In genomic region chr9:48532730-48533129, GRCm38 (mm10) we compare ENCODE assay signal across 18 mouse cellular contexts. TPM values are rescaled to one million over a fixed set of nuclear protein-coding genes. Genes with fewer than 3 reads are reported as not detected.
DNase-seq lines count a peak whose midpoint lies in the region; TF ChIP-seq lines count a peak whose summit lies in the region.
"Had no signal": no experiment of that assay in that cellular context is flagged by ENCODE, and none has a peak within 500 bp of the region (broad histone marks: within the 10 kb centered on the region; RNA-seq: fewer than 3 reads in every experiment).

No protein-coding gene starts in this region.

- H3K9me3 ChIP-seq in megakaryocyte, embryonic 14.5 days: peaks cover 9% of the 10 kb centered on the region; the same call in 1 of the 2 replicates
- H3K9me3 ChIP-seq in embryonic facial prominence, embryonic 10.5 days: no peaks in the 10 kb centered on the region
- H3K9me3 ChIP-seq: limb, embryonic 12.5 days; neural tube, embryonic 12.5 days had no signal

- no peak for TF ChIP-seq POLR2A in spleen, adult 2 months (IDR thresholded peaks at IDR 0.05; ENCODE audit: low read depth, low read length)

- peaks cover 3% of the 10 kb centered on the region; the same call in 1 of the 2 replicates for H3K4me1 ChIP-seq in spleen, adult 2 months (ENCODE audit: control insufficient read depth, insufficient read depth, insufficient read length)
- H3K4me1 ChIP-seq in megakaryocyte, embryonic 14.5 days: peaks cover 38% of the 10 kb centered on the region
- H3K4me1 ChIP-seq in embryonic facial prominence, embryonic 10.5 days: peaks cover 8% of the 10 kb centered on the region; the same call in 1 of the 2 replicates
- H3K4me1 ChIP-seq: neural tube, embryonic 12.5 days had no signal

- no peak for TF ChIP-seq CTCF in spleen, adult 2 months (IDR thresholded peaks at IDR 0.05; ENCODE audit: extremely low read depth, insufficient read depth, insufficient read length, insufficient replicate concordance)

- 68% methylated on average over 2 of the region's 2 CpGs for WGBS in spleen, adult 2 months
- WGBS in embryonic facial prominence, embryonic 10.5 days: 82% methylated on average over 2 of the region's 2 CpGs

- peak; percentile 3 for DNase-seq in adrenal gland, postnatal 10 days
- DNase-seq in adrenal gland, adult 18-20 months (ENCODE audit: low spot score in 2 of 2): no peak
- no peak for DNase-seq in spleen, adult 2 months (ENCODE audit: low read depth in 1 of 2, low spot score in 2 of 2)
- no peak for DNase-seq in spleen, adult 12 weeks (ENCODE audit: low spot score)
- no peak for DNase-seq in embryonic facial prominence, embryonic 10.5 days (ENCODE audit: low spot score)
- no peak for DNase-seq in layer of hippocampus, adult 8-10 months (ENCODE audit: low spot score in 2 of 2)
- DNase-seq in right cerebral cortex, postnatal 10 days (ENCODE audit: low spot score in 2 of 2): no peak
- DNase-seq: cerebellum, postnatal 10 days; gastrocnemius, postnatal 14 days; heart, postnatal 36 days; kidney, adult 9 months; lung, adult 2 months; midbrain, embryonic 14.5 days; thymus, postnatal 4 days had no signal

- no peak overlapping the region for H3K4me3 ChIP-seq in spleen, adult 2 months (ENCODE audit: extremely low read depth, insufficient read depth, insufficient read length)
- H3K4me3 ChIP-seq in megakaryocyte, embryonic 14.5 days (replicated peaks): peak overlapping the region; percentile 53
- H3K4me3 ChIP-seq in embryonic facial prominence, embryonic 10.5 days: no peak overlapping the region
- H3K4me3 ChIP-seq: left cerebral cortex, adult 2 months; limb, embryonic 12.5 days; neural tube, embryonic 12.5 days had no signal

- H3K36me3 ChIP-seq in spleen, adult 2 months (ENCODE audit: control insufficient read depth, insufficient read depth, low read length): no peaks in the 10 kb centered on the region
- no peaks in the 10 kb centered on the region for H3K36me3 ChIP-seq in megakaryocyte, embryonic 14.5 days (replicated peaks; ENCODE audit: low read length)
- H3K36me3 ChIP-seq in embryonic facial prominence, embryonic 10.5 days (replicated peaks): no peaks in the 10 kb centered on the region
- H3K36me3 ChIP-seq: limb, embryonic 12.5 days; neural tube, embryonic 12.5 days had no signal

- H3K27me3 ChIP-seq in spleen, adult 2 months (ENCODE audit: control insufficient read depth, insufficient read depth, low read length): no peaks in the 10 kb centered on the region
- peaks cover 2% of the 10 kb centered on the region for H3K27me3 ChIP-seq in megakaryocyte, embryonic 14.5 days (replicated peaks)
- 0 out of 2 replicates have a peak, but pooled peaks cover 10% of the 10 kb centered on the region for H3K27me3 ChIP-seq in embryonic facial prominence, embryonic 10.5 days (replicated peaks; ENCODE audit: low read depth, poor library complexity, severe bottlenecking)
- H3K27me3 ChIP-seq: limb, embryonic 12.5 days; neural tube, embryonic 12.5 days had no signal

- H3K27ac ChIP-seq in spleen, adult 2 months (ENCODE audit: insufficient read depth, low read length): peak overlapping the region; percentile 11; the same call in 1 of the 2 replicates
- H3K27ac ChIP-seq in embryonic facial prominence, embryonic 10.5 days (replicated peaks): no peak overlapping the region
- H3K27ac ChIP-seq: left cerebral cortex, adult 2 months; limb, embryonic 12.5 days; neural tube, embryonic 12.5 days had no signal

RNA-seq across cellular contexts. Expression of gene Gm5617, which starts 37.5 kb away (rescaled TPM):
- total RNA-seq in adrenal gland, postnatal 10 days (2021): 10 to 100 TPM; 52.7 to 58.4 TPM
- total RNA-seq in adrenal gland, adult 18-20 months (2021): 10 to 100 TPM; 43.0 to 45.3 TPM
- polyA plus RNA-seq in spleen, adult 2 months (2012; rRNA removed): 26.5 and 34.7 TPM in 2 replicates
- polyA plus RNA-seq in megakaryocyte, embryonic 14.5 days (2012; ENCODE audit: insufficient read depth, low replicate concordance): 102 and 105 TPM in 2 replicates
- 26.8 and 27.9 TPM in 2 replicates for polyA plus RNA-seq in embryonic facial prominence, embryonic 10.5 days (2016; fragmentation: Nextera tagmentation; extraction: Ambion mirVana)
- 10 to 100 TPM; 10.2 to 17.4 (median 11.0) TPM for total RNA-seq in layer of hippocampus, adult 8-10 months (2022)

RNA-seq across cellular contexts. Expression of gene Rbm7, which starts 37.6 kb away (rescaled TPM):
- 10 to 100 TPM; 64.6 to 70.9 TPM for total RNA-seq in adrenal gland, postnatal 10 days (2021)
- 10 to 100 TPM; 71.5 to 78.9 TPM for total RNA-seq in adrenal gland, adult 18-20 months (2021)
- polyA plus RNA-seq in spleen, adult 2 months (2012; rRNA removed): 15.0 and 16.6 TPM in 2 replicates
- polyA plus RNA-seq in megakaryocyte, embryonic 14.5 days (2012; ENCODE audit: insufficient read depth, low replicate concordance): 4.6 and 17.8 TPM in 2 replicates
- polyA plus RNA-seq in embryonic facial prominence, embryonic 10.5 days (2016; fragmentation: Nextera tagmentation; extraction: Ambion mirVana): 115 and 118 TPM in 2 replicates
- total RNA-seq in layer of hippocampus, adult 8-10 months (2022): 10 to 100 TPM; 35.8 to 39.7 (median 37.2) TPM

RNA-seq across cellular contexts. Expression of gene Rexo2, which starts 52.3 kb away (rescaled TPM):
- 10 to 100 TPM; 73.3 to 85.1 TPM for total RNA-seq in adrenal gland, postnatal 10 days (2021)
- total RNA-seq in adrenal gland, adult 18-20 months (2021): 100 to 1,000 TPM; 131 to 157 TPM
- polyA plus RNA-seq in spleen, adult 2 months (2012; rRNA removed): 47.9 and 50.0 TPM in 2 replicates
- polyA plus RNA-seq in megakaryocyte, embryonic 14.5 days (2012; ENCODE audit: insufficient read depth, low replicate concordance): 36.1 and 212 TPM in 2 replicates
- 109 and 110 TPM in 2 replicates for polyA plus RNA-seq in embryonic facial prominence, embryonic 10.5 days (2016; fragmentation: Nextera tagmentation; extraction: Ambion mirVana)
- total RNA-seq in layer of hippocampus, adult 8-10 months (2022): 100 to 1,000 TPM in 3 of 4 experiments, 10 to 100 TPM in 1; 88.7 to 109 (median 102) TPM
